ENCODE assay signal across 13 mouse cellular contexts in the genomic region with DNA sequence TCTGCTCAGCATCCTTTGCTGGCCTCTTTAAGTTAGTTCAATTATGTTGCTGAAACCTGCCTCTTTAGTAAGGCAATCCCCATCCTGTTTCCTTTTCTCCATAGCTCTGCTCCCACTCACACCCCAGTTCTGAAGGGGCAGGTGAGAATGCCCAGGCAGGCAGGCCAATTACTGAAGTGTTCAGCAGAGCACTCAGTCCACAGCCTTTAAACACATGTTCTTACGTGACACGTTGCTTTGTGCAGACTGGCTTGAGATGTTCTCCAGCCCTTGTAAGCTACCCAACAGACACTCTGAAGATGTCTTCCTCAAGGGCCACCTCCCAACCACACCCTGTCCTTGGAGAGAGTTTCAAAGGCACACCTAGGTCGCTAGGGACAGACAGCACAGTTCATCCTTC.
"Had no signal": no experiment of that assay in that cellular context is flagged by ENCODE, and none has a peak within 500 bp of the region (broad histone marks: within the 10 kb centered on the region; RNA-seq: fewer than 3 reads in every experiment).

No protein-coding gene starts in this region.

- H3K4me2 ChIP-seq: lung, embryonic 15.5 days; midbrain, embryonic 12.5 days had no signal

- H3K27me3 ChIP-seq: neural tube, embryonic 15.5 days had no signal

- H3K9me3 ChIP-seq: limb, embryonic 12.5 days; lung, embryonic 15.5 days; megakaryocyte, embryonic 14.5 days; midbrain, embryonic 12.5 days; neural tube, embryonic 15.5 days had no signal

- DNase-seq: kidney, adult 11 months; kidney, adult 9 months; kidney, postnatal 36 days; lung, postnatal 14 days; thymus, postnatal 4 days had no signal

- H3K4me3 ChIP-seq: limb, embryonic 12.5 days; lung, embryonic 15.5 days; megakaryocyte, embryonic 14.5 days; midbrain, embryonic 12.5 days; neural tube, embryonic 15.5 days had no signal

- H3K9ac ChIP-seq: limb, embryonic 12.5 days; lung, embryonic 15.5 days; midbrain, embryonic 12.5 days; neural tube, embryonic 15.5 days had no signal

- H3K27ac ChIP-seq: kidney, postnatal 0 days; limb, embryonic 12.5 days; lung, embryonic 15.5 days; macrophage; midbrain, embryonic 12.5 days; neural tube, embryonic 15.5 days; stomach, postnatal 0 days had no signal
